Comparison of ENCODE assay signal across 22 mouse cellular contexts in genomic region chr4:56193365-56193764, GRCm38 (mm10).
DNase-seq lines count a peak whose midpoint lies in the region; ATAC-seq and TF ChIP-seq lines count a peak whose summit lies in the region.
"Had no signal": no experiment of that assay in that cellular context is flagged by ENCODE, and none has a peak within 500 bp of the region (broad histone marks: within the 10 kb centered on the region; RNA-seq: fewer than 3 reads in every experiment).

No protein-coding gene starts in this region.

- DNase-seq in heart, adult 11 months: peak; percentile 61
- DNase-seq in heart, embryonic 10.5 days (ENCODE audit: low spot score): no peak
- peak; percentile 34 for DNase-seq in lung, postnatal 0 days (ENCODE audit: low spot score)
- no peak for DNase-seq in lung, postnatal 25 days (ENCODE audit: low spot score)
- DNase-seq in stomach, postnatal 0 days (ENCODE audit: low spot score): peak; percentile 16
- no peak for DNase-seq in urinary bladder, postnatal 36 days (ENCODE audit: low spot score in 2 of 2)
- DNase-seq: adrenal gland, adult 2 months; adrenal gland, postnatal 10 days; adrenal gland, postnatal 25 days; cerebellum, adult 11 months; cerebellum, adult 18-20 months; cerebellum, adult 8-10 months; cerebellum, adult 9-11 months; cerebellum, postnatal 14 days; cerebellum, postnatal 36 days had no signal

- TF ChIP-seq CTCF in lung, postnatal 0 days (IDR thresholded peaks at IDR 0.05): no peak
- no peak for TF ChIP-seq CTCF in stomach, postnatal 0 days (IDR thresholded peaks at IDR 0.05; ENCODE audit: low read depth)

- ATAC-seq in lung, postnatal 0 days: no peak; the same call in 1 of the 2 replicates
- peak; percentile 57; the same call in 1 of the 2 replicates for ATAC-seq in stomach, postnatal 0 days (ENCODE audit: low FRiP score, low TSS enrichment)
- ATAC-seq: forebrain, embryonic 14.5 days; forebrain, embryonic 16.5 days had no signal

- no peak overlapping the region for H3K27ac ChIP-seq in heart, embryonic 10.5 days
- no peak overlapping the region for H3K27ac ChIP-seq in lung, postnatal 0 days (ENCODE audit: low read length)
- H3K27ac ChIP-seq in stomach, postnatal 0 days (replicated peaks): no peak overlapping the region
- H3K27ac ChIP-seq: embryonic facial prominence, embryonic 13.5 days; embryonic facial prominence, embryonic 15.5 days; forebrain, embryonic 10.5 days; forebrain, embryonic 12.5 days had no signal

- no peak overlapping the region for H3K9ac ChIP-seq in lung, postnatal 0 days (replicated peaks; ENCODE audit: low read depth)
- no peak overlapping the region for H3K9ac ChIP-seq in stomach, postnatal 0 days (ENCODE audit: low read length)
- H3K9ac ChIP-seq: embryonic facial prominence, embryonic 13.5 days; embryonic facial prominence, embryonic 15.5 days; forebrain, embryonic 12.5 days had no signal

- H3K4me3 ChIP-seq in heart, embryonic 10.5 days: no peak overlapping the region
- no peak overlapping the region for H3K4me3 ChIP-seq in lung, postnatal 0 days (ENCODE audit: low read depth, low read length)
- H3K4me3 ChIP-seq in stomach, postnatal 0 days (ENCODE audit: low read depth, low read length): no peak overlapping the region
- H3K4me3 ChIP-seq: embryonic facial prominence, embryonic 13.5 days; embryonic facial prominence, embryonic 15.5 days; erythroblast, embryonic 14.5 days; forebrain, embryonic 10.5 days; forebrain, embryonic 12.5 days had no signal

- no peak overlapping the region for H3K4me2 ChIP-seq in lung, postnatal 0 days (replicated peaks; ENCODE audit: low read depth, low read length)
- no peak overlapping the region for H3K4me2 ChIP-seq in stomach, postnatal 0 days (replicated peaks; ENCODE audit: low read depth)
- H3K4me2 ChIP-seq: embryonic facial prominence, embryonic 13.5 days; embryonic facial prominence, embryonic 15.5 days; forebrain, embryonic 12.5 days had no signal

- 55% methylated on average over 2 of the region's 2 CpGs for WGBS in heart, embryonic 10.5 days
- WGBS in lung, postnatal 0 days: 62% methylated on average over 2 of the region's 2 CpGs
- 69% methylated on average over 2 of the region's 2 CpGs for WGBS in stomach, postnatal 0 days

- 0 out of 2 replicates have a peak, but pooled peaks cover 2% of the 10 kb centered on the region for H3K4me1 ChIP-seq in heart, embryonic 10.5 days
- no peaks in the 10 kb centered on the region for H3K4me1 ChIP-seq in lung, postnatal 0 days (ENCODE audit: insufficient read depth, low read depth, low read length)
- H3K4me1 ChIP-seq in stomach, postnatal 0 days (replicated peaks; ENCODE audit: control insufficient read depth, insufficient read depth): no peaks in the 10 kb centered on the region
- H3K4me1 ChIP-seq: embryonic facial prominence, embryonic 15.5 days; forebrain, embryonic 10.5 days; forebrain, embryonic 12.5 days had no signal

- H3K36me3 ChIP-seq in heart, embryonic 10.5 days: no peaks in the 10 kb centered on the region
- H3K36me3 ChIP-seq in lung, postnatal 0 days (ENCODE audit: insufficient read depth, low read length): no peaks in the 10 kb centered on the region
- no peaks in the 10 kb centered on the region for H3K36me3 ChIP-seq in stomach, postnatal 0 days (ENCODE audit: control insufficient read depth, insufficient read depth, low read length)
- H3K36me3 ChIP-seq: embryonic facial prominence, embryonic 13.5 days; embryonic facial prominence, embryonic 15.5 days; forebrain, embryonic 10.5 days; forebrain, embryonic 12.5 days had no signal

- no peaks in the 10 kb centered on the region for H3K27me3 ChIP-seq in heart, embryonic 10.5 days (ENCODE audit: insufficient read depth, poor library complexity, severe bottlenecking)
- no peaks in the 10 kb centered on the region for H3K27me3 ChIP-seq in lung, postnatal 0 days (replicated peaks; ENCODE audit: insufficient read depth, low read length)
- H3K27me3 ChIP-seq in stomach, postnatal 0 days (ENCODE audit: control insufficient read depth, insufficient read depth, low read length): no peaks in the 10 kb centered on the region
- H3K27me3 ChIP-seq: embryonic facial prominence, embryonic 13.5 days; embryonic facial prominence, embryonic 15.5 days; forebrain, embryonic 12.5 days had no signal

- no peaks in the 10 kb centered on the region for H3K9me3 ChIP-seq in heart, embryonic 10.5 days
- no peaks in the 10 kb centered on the region for H3K9me3 ChIP-seq in lung, postnatal 0 days (ENCODE audit: low read length)
- H3K9me3 ChIP-seq in stomach, postnatal 0 days (ENCODE audit: control insufficient read depth, low read length): no peaks in the 10 kb centered on the region
- H3K9me3 ChIP-seq: embryonic facial prominence, embryonic 13.5 days; embryonic facial prominence, embryonic 15.5 days; forebrain, embryonic 10.5 days; forebrain, embryonic 12.5 days had no signal

- no peak for TF ChIP-seq EP300 in lung, postnatal 0 days (IDR thresholded peaks at IDR 0.05)
- no peak for TF ChIP-seq EP300 in stomach, postnatal 0 days (optimal IDR thresholded peaks at IDR 0.05)

Comparison
In these comparisons a context has a peak if more than half of its experiments do, and no peak if none do; other contexts are left out.
1. DNase-seq: peak in heart, adult 11 months (single experiment), lung, postnatal 0 days (single experiment) and stomach, postnatal 0 days (single experiment); none in heart, embryonic 10.5 days (single experiment), lung, postnatal 25 days (single experiment) and urinary bladder, postnatal 36 days (0 of 2).